Mouse (Mus musculus): Measurements from ENCODE around the gene Mvk.
A peak's percentile ranks its signal among the peaks of the same experiment; 100 is the strongest.

Mvk gene

GRCm38 (mm10) chr5:114461238-114461637, 17.2 kb downstream of the Mvk start:
- DNase-seq = peak; percentile 97

GRCm38 (mm10) chr5:114462067-114463040, 18.3 kb downstream of the Mvk start:
- peak; percentile 96 for DNase-seq

DNA sequence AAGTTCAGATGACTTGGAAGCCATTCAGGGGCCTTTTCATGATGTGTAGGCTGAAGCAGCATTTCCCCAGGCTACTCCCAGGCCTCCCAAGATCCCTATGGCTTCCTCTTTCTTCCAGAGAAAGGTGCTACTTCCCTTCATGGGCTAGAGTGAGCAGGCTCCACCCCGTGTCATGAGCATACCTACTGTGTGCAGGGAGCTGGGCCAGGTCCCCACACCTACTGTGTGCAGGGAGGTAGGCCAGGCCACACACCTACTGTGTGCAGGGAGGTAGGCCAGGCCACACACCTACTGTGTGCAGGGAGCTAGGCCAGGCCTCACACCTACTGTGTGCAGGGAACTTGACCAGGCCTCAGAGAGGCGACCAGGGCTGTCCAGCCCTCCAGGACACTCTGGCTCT, 20.5 kb downstream of the Mvk start:
- DNase-seq = no peak

DNA sequence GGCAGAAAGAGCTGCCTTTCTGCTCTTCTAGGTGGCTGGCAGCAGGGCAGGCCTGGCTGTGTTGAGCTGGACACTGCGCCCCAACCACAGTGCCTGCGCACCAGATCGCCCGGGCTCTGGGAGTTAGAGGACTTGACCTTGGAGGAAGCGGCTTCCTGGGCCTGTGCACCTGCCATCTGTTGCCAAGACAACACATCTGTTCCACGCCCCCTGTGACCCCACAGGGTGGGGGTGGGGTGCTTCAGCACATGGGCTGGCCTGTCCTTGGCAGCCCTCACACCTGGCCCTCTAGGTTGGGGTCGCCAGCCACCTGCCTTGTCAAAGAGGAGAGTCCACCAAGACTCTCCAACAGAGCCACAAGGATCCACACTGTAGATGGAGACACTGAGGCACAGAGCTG, 21.6 kb downstream of the Mvk start:
- DNase-seq = peak; percentile 76

DNA sequence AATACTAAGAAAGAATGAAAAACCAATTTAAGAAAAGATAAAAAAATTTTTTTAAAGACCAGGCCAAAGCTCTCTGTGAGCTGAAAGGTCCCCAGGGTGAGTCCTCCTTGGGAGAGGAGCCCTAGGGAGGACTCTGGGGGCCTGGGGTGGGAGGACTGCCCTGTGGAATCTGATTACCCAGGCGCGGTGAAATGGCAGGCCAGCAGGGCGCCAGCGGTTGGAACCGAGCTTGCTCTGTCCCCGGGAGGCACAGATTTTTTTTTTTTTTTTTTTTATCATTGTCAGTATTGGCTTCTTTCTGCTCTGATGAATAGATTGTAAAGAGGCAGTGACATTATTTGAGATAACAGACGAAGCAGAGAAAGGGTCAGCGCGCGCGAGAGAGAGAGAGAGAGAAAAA, 22.9 kb downstream of the Mvk start:
- DNase-seq = peak; percentile 87

- DNase-seq = peak; percentile 97
Measured at GRCm38 (mm10) chr5:114467430-114467829, 23.4 kb downstream of the Mvk start.

- DNase-seq = peak; percentile 86
Measured at GRCm38 (mm10) chr5:114468007-114468406, 23.9 kb downstream of the Mvk start.

GRCm38 (mm10) chr5:114470359-114470758, 26.3 kb downstream of the Mvk start:
- DNase-seq = no peak

- DNase-seq = peak; percentile 79
Measured at GRCm38 (mm10) chr5:114474741-114475491, 30.8 kb downstream of the Mvk start.

- DNase-seq = no peak
Measured at GRCm38 (mm10) chr5:114478267-114478666, 34.2 kb downstream of the Mvk start.

DNA sequence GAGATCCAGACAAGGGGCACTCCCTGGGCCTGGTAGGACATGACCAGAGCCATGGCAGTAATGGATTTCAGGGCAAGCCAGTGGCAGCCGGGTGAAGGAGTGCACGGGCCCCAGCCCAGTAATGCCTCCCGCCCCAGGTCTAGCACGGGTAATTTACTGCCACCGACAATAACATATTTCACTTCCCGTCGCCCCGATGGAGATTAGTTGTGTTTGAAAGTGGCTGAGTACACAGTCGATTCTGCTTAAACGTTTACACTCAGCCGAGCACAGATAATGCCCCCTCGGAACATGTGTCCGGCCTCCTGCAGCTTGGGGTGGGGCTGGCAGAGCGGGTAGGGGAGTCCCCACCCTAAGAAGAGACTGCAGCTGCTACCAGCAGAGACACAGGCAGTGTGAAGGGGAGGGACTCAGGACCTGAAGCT, 38.5 kb downstream of the Mvk start:
- DNase-seq = no peak

DNA sequence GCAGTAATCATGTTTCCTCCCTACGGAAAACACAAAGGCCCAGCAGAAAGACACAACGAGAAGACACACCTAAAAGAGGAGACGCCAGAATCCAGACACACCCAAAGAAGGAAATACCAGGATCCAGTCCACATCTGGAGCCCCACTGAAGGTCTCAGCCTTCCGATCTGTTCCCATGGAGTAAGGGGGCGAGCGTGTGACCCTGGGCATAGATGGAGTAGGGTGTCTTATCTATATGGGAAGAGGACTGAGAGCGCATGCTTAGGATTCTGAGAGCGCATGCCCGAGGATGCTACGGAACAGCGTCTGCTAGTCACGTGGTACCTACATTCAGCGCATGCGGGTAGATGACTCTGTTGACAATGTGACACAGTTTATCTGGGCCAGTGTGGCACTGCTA, 41.6 kb downstream of the Mvk start:
- DNase-seq = no peak

DNA sequence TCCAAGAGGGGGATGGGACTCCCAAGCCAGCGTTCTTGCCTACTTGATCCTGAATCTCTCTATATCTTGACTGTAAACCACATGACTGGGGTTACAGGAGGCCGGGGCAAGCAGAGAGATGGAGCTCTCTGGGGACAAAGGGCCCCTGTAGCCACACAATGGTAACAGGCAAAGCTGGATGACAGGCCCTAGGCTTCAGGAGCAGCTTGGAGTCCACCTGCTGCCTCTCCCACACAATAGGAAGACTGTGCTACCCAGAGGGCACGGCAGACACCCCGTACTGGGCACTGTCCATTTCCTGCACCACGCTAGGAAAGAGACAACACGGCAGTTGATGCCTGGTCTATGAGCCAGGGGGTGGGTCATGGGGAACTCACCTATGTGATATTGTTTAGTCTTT, 45.5 kb downstream of the Mvk start:
- no peak for DNase-seq

DNA sequence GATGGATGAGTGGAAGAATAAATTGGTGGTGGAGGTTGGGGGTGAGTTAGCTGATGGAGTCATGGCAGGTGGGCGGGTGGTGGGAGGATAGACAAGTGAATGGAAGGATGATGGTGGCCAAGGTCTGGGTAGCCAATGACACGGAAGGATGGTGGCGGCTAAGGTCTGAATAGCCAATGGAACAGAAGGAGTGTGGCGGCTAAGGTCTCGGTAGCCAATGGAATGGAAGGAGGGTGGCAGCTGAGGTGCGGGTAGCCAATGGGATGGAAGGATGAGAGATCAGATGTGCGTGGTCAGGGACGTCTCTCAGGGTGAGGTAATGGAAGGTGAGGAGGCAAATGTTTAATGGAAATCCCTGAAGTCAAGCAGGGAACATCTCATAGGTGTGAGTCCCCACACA, 46.2 kb downstream of the Mvk start:
- no peak for DNase-seq

DNA sequence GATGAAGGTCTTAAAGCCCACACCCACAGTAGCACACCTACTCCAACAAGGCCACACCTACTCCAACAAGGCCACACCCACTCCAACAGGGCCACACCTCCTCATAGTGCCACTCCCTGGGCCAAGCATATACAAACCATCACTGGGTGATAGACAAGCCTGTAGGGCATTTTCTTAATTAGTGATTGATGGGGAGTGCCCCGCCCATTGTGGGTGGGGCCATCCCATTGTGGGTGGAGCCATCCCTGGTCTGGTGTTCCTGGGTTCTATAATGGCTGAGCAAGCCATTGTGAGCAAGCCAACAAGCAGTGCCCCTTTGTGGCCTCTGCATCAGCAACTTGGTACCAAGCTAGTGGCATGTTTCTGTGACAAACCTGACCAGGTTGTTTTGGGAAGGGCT, 50.7 kb downstream of the Mvk start:
- DNase-seq = no peak

- DNase-seq = no peak
Measured at GRCm38 (mm10) chr5:114501252-114501651, 57.2 kb downstream of the Mvk start.

- no peak for DNase-seq
Measured at GRCm38 (mm10) chr5:114504826-114505225, 60.8 kb downstream of the Mvk start.

GRCm38 (mm10) chr5:114505260-114506085, 61.4 kb downstream of the Mvk start:
- DNase-seq = peak; percentile 66

DNA sequence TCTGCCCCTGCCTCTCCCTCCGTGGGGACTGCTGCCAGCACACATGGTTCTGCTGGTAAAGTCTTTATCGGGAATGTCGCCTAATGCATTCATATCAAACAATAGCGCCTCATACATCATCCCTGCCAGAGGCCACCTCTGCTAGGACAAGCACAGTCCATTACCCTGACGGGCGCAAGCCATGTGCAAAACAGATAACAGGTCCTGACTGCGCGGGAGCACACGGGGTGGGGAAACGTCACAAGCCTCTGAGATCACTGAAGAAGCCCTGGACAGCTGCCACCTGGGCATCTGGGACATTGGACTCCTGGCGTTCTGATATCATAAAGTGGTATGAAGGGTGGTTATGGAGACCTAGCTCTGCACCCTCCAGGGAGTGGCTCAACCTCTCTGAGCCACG, 63.3 kb downstream of the Mvk start:
- no peak for DNase-seq

DNA sequence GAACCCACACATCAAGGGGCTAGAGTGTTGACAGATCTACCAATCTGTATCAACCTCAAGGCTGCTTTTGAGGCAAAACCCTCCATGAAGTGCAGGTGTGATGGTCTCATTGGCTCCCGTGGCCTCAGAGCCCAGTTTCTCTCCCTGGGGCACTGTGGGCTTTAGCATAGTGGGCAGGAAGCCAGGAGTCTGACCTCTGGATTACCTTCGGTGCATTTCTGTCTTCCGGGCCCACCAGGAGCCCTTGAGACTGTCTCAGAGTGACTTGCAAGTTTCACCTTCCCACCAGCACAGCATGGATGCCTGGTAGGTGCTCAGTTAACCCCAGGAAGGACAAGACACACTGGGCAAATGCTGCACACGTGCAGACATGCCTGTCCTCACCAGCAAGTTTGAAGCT, 63.9 kb downstream of the Mvk start:
- DNase-seq = no peak

GRCm38 (mm10) chr5:114509461-114509860, 65.4 kb downstream of the Mvk start:
- DNase-seq = no peak
